Mouse (Mus musculus): ENCODE data around the gene Psmd13. TPM values are rescaled to one million over a fixed set of nuclear protein-coding genes. Genes with fewer than 3 reads are reported as not detected.
"Not testable (repeated sequence)": the region's sequence is repeated elsewhere in the genome, so short reads cannot be mapped to it uniquely, and the experiment has no call there.

The Psmd13 gene
- total and polyA plus RNA-seq, 3 experiments: 46.4 to 122 (median 104) TPM

GRCm38 (mm10) chr7:140855860-140856784, 25.6 kb upstream of the Psmd13 start, which contains the start of gene Gm45785:
Gm45785 (minus strand) TSS chr7:140856331.
- DNase-seq: peak; percentile 93

GRCm38 (mm10) chr7:140856785-140857549, 24.8 kb upstream of the Psmd13 start, which contains the start of gene Ric8a:
Ric8a (plus strand) TSS chr7:140856957.
- DNase-seq: peak; percentile 96

GRCm38 (mm10) chr7:140857550-140858505, 23.9 kb upstream of the Psmd13 start, which contains the start of gene Bet1l:
Bet1l (minus strand) TSS chr7:140857577.
- no peak for DNase-seq

- no peak for DNase-seq
These were observed 23.0 kb upstream of the Psmd13 start for GRCm38 (mm10) chr7:140858746-140859145.

GRCm38 (mm10) chr7:140859997-140860396, 21.8 kb upstream of the Psmd13 start:
- no peak for DNase-seq

- DNase-seq: no peak
These were observed 21.0 kb upstream of the Psmd13 start for GRCm38 (mm10) chr7:140860728-140861127.

GRCm38 (mm10) chr7:140864761-140865160, 17.0 kb upstream of the Psmd13 start:
- DNase-seq: no peak

GRCm38 (mm10) chr7:140874224-140874623, 7.5 kb upstream of the Psmd13 start:
- no peak for DNase-seq

- no peak for DNase-seq
These were observed 4.4 kb upstream of the Psmd13 start for GRCm38 (mm10) chr7:140877364-140877763.

- DNase-seq: no peak
These were observed 2.4 kb upstream of the Psmd13 start for GRCm38 (mm10) chr7:140879355-140879754.

GRCm38 (mm10) chr7:140880419-140880818, 1.3 kb upstream of the Psmd13 start:
- DNase-seq: no peak

GRCm38 (mm10) chr7:140880865-140881515, 778 bp upstream of the Psmd13 start:
- no peak for DNase-seq

- DNase-seq: no peak
These were observed 668 bp downstream of the Psmd13 start for GRCm38 (mm10) chr7:140882469-140882803.

- DNase-seq: not testable (repeated sequence)
These were observed 8.9 kb downstream of the Psmd13 start for GRCm38 (mm10) chr7:140890636-140891035.

GRCm38 (mm10) chr7:140894031-140894430, 12.3 kb downstream of the Psmd13 start:
- DNase-seq: no peak

GRCm38 (mm10) chr7:140894611-140895010, 12.8 kb downstream of the Psmd13 start:
- no peak for DNase-seq

- DNase-seq: no peak
These were observed 16.1 kb downstream of the Psmd13 start for GRCm38 (mm10) chr7:140897863-140898262.

- DNase-seq: peak; percentile 47
These were observed 17.4 kb downstream of the Psmd13 start for GRCm38 (mm10) chr7:140899121-140899520.

GRCm38 (mm10) chr7:140900220-140900619, 18.5 kb downstream of the Psmd13 start, which contains the start of gene Cox8b:
Cox8b (minus strand) TSS chr7:140900446.
- DNase-seq: no peak

GRCm38 (mm10) chr7:140902036-140902875, 20.5 kb downstream of the Psmd13 start:
- peak; percentile 51 for DNase-seq

Data from adrenal gland, adult 2 months (tissue).